Mouse (Mus musculus) liver, embryonic 14.5 days (tissue): ENCODE results near the gene Sh3glb1. TPM values are rescaled to one million over a fixed set of nuclear protein-coding genes. Genes with fewer than 3 reads are reported as not detected.

ENCODE experiments used
- ATAC-seq: fragments of 200-750 bp; cut with Nextera tagmentation; 2 replicates; pipeline ENCODE4 v1.8.0; 2017; ENCODE audit warnings: moderate number of reproducible peaks, mild to moderate bottlenecking, moderate library complexity; ENCODE audit not compliant: insufficient read depth
- DNase-seq, 3 experiments: peaks; one replicate each; pipeline ENCODE4 v3.0.0-alpha.2; 2012 to 2013; ENCODE audit warnings: low read depth in 3 of 3, low spot score in 3 of 3
- H3K27ac ChIP-seq: fragments of 300-500 bp; sonication (generic); 2 replicates; pipeline ENCODE4 v1.5.1; 2014; ENCODE audit warnings: moderate library complexity, mild to moderate bottlenecking, control low read depth, inconsistent platforms
- H3K27me3 ChIP-seq: fragments of 300-500 bp; sonication (generic); 2 replicates; pipeline ENCODE4 v1.6.1; 2014; ENCODE audit warnings: mild to moderate bottlenecking, low read length, moderate library complexity; ENCODE audit not compliant: control insufficient read depth, insufficient read depth
- H3K36me3 ChIP-seq: fragments of 300-500 bp; sonication (generic); replicated peaks from 2 replicates; pipeline ENCODE4 v1.6.1; 2014; ENCODE audit warnings: low read depth; ENCODE audit not compliant: control insufficient read depth, insufficient read depth
- H3K4me1 ChIP-seq, 2 experiments: fragments of 200-500 bp in 1 of 2; fragments of 300-500 bp in 1 of 2; sonication (generic) in 1 of 2; replicated peaks; 2 replicates each; pipeline ENCODE4 v1.6.1; 2012 to 2014; ENCODE audit warnings: antibody characterized with exemption in 1 of 2, inconsistent platforms in 1 of 2, low read length in 1 of 2; ENCODE audit not compliant: control insufficient read depth in 2 of 2, insufficient read depth in 2 of 2
- H3K4me2 ChIP-seq: fragments of 300-500 bp; sonication (generic); 2 replicates; pipeline ENCODE4 v1.6.1; 2014; ENCODE audit warnings: low read depth, mild to moderate bottlenecking, control low read depth, moderate library complexity
- H3K4me3 ChIP-seq, 2 experiments: fragments of 200-500 bp in 1 of 2; fragments of 300-500 bp in 1 of 2; sonication (generic) in 1 of 2; 2 replicates each; pipeline ENCODE4 v1.5.1; 2012 to 2014; ENCODE audit warnings: low read depth in 2 of 2, low read length in 2 of 2, mild to moderate bottlenecking in 2 of 2, control low read depth in 1 of 2, inconsistent platforms in 1 of 2, moderate library complexity in 1 of 2; ENCODE audit not compliant: insufficient read depth in 1 of 2
- H3K9ac ChIP-seq: fragments of 300-500 bp; sonication (generic); replicated peaks from 2 replicates; pipeline ENCODE4 v1.6.1; 2014; ENCODE audit warnings: mild to moderate bottlenecking, control low read depth, moderate library complexity
- H3K9me3 ChIP-seq: fragments of 300-500 bp; sonication (generic); 2 replicates; pipeline ENCODE4 v1.6.1; 2016; ENCODE audit warnings: low read length, mixed read lengths; ENCODE audit not compliant: control insufficient read depth
- CTCF ChIP-seq: IDR thresholded peaks from 2 replicates; pipeline ENCODE4 v1.5.1; 2016; ENCODE audit warnings: antibody characterized with exemption, low read depth, control low read depth
- EP300 ChIP-seq: IDR thresholded peaks from 2 replicates; pipeline ENCODE4 v1.6.1; 2016; ENCODE audit warnings: antibody characterized with exemption, low read depth
- WGBS: fragments of 180-500 bp; shearing (Covaris S2); extraction: QIAGEN DNeasy Blood & Tissue Kit; methylation state at CpG from one replicate; pipeline ENCODE4 v1.1.7; 2014; ENCODE audit not compliant: insufficient replicate concordance; 5-methylcytosine and 5-hydroxymethylcytosine counted together
- polyA plus RNA-seq, 2 experiments: library from polyadenylated mRNA; depleted of rRNA in 1 of 2; stranded (reverse) in 1 of 2; unstranded in 1 of 2; fragments of >200 nt; fragmentation: Nextera tagmentation in 1 of 2; extraction: Ambion mirVana in 1 of 2; gene quantifications; 2 replicates each; pipeline versions ENCODE4 v1.2.1 to v1.2.3; 2012 to 2014

Sh3glb1 gene
- polyA plus RNA-seq, 2 experiments = 11.7 to 74.4 TPM

DNA sequence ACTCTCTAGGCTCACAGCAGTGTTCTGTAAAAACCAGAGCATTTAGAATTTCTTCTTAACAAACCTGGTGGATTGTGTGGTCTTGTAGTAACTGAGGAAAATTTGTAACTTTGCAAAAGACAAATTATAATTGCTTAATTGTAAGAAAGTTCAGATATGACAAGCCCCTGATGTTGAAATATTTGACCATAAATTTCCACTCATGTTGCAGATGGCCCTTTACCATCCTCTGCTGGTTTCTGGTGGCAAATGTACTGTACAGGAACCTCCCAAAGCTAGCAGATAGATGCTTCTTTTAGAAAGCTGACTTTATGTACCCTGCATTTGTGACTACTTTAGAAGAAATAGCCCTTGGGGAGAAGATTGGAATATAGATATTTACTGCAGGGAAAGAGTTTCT, 80.1 kb downstream of the Sh3glb1 start:
- TF ChIP-seq EP300 (no peak), CTCF (no peak; the same call in 1 of the 2 replicates)
- H3K9me3 ChIP-seq = no peaks in the 10 kb centered on the region
- DNase-seq (no peak), ATAC-seq (no peak)
- no peak overlapping the region for H3K27ac ChIP-seq
- H3K4me1 ChIP-seq = peaks cover 0 to 12% of the 10 kb centered on the region in 2 experiments; a peak in 2 of 4 replicates
- no peaks in the 10 kb centered on the region for H3K27me3 ChIP-seq
- H3K36me3 ChIP-seq = no peaks in the 10 kb centered on the region
- H3K4me2 ChIP-seq = no peak overlapping the region
- no peak overlapping the region for H3K9ac ChIP-seq
- H3K4me3 ChIP-seq = no peak overlapping the region

GRCm38 (mm10) chr3:144639387-144639786, 80.7 kb downstream of the Sh3glb1 start:
- Histone ChIP-seq H3K4me1 (peaks cover 0 to 9% of the 10 kb centered on the region in 2 experiments; a peak in 2 of 4 replicates), H3K9ac (no peak overlapping the region), H3K9me3 (no peaks in the 10 kb centered on the region), H3K27me3 (no peaks in the 10 kb centered on the region), H3K4me2 (no peak overlapping the region), H3K36me3 (no peaks in the 10 kb centered on the region), H3K27ac (no peak overlapping the region), H3K4me3 (no peak overlapping the region)
- DNase-seq = no peak
- ATAC-seq = no peak
- 64% methylated on average over 3 of the region's 3 CpGs for WGBS
- no peak for TF ChIP-seq CTCF
- TF ChIP-seq EP300 = no peak

DNA sequence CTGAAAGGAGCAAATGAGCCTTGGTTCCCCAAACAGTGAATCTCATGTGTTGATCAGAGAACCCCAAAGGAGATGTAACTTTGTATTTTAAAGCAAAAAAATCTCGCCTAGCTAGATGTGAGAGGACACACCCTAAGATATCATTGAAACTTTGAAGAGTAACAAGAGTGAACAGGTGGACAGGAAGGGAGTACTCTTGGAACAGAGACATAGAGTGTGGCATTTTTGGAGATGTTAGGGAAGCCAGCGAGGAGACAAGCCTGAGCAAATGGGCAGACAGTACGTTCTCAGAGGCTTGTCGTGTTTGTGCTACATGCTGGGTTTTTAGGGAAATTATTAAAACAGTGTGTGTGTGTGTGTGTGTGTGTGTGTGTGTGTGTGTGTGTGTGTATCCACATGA, 82.0 kb downstream of the Sh3glb1 start:
- Histone ChIP-seq H3K27ac (no peak overlapping the region), H3K9ac (no peak overlapping the region), H3K4me3 (no peak overlapping the region), H3K27me3 (no peaks in the 10 kb centered on the region), H3K9me3 (no peaks in the 10 kb centered on the region), H3K36me3 (no peaks in the 10 kb centered on the region), H3K4me1 (peaks cover 0 to 4% of the 10 kb centered on the region in 2 experiments; a peak in 2 of 4 replicates), H3K4me2 (no peak overlapping the region)
- DNase-seq (no peak), ATAC-seq (no peak)
- WGBS = 68% methylated on average over 4 of the region's 4 CpGs
- TF ChIP-seq EP300 (no peak), CTCF (no peak)

GRCm38 (mm10) chr3:144635236-144635635, 84.9 kb downstream of the Sh3glb1 start:
- Histone ChIP-seq H3K36me3 (no peaks in the 10 kb centered on the region), H3K9ac (no peak overlapping the region), H3K27ac (no peak overlapping the region), H3K4me3 (no peak overlapping the region), H3K4me2 (no peak overlapping the region), H3K27me3 (no peaks in the 10 kb centered on the region), H3K9me3 (no peaks in the 10 kb centered on the region), H3K4me1 (no peaks in the 10 kb centered on the region)
- ATAC-seq (no peak), DNase-seq (no peak)
- no peak for TF ChIP-seq EP300
- TF ChIP-seq CTCF = no peak
- 77% methylated on average over 5 of the region's 5 CpGs for WGBS

Other genes starting within 250 kb of the Sh3glb1 start
- gene Hs2st1, start 150.2 kb downstream of the Sh3glb1 start, polyA plus RNA-seq (2012; rRNA removed) = 1.9 and 2.5 TPM in 2 replicates
- 1.7 TPM in 2 replicates for gene Hs2st1, start 150.2 kb downstream of the Sh3glb1 start, polyA plus RNA-seq (2014; fragmentation: Nextera tagmentation; extraction: Ambion mirVana)
- 72.6 and 141 TPM in 2 replicates for gene Selenof, start 150.0 kb downstream of the Sh3glb1 start, polyA plus RNA-seq (2012; rRNA removed)
- gene Selenof, start 150.0 kb downstream of the Sh3glb1 start, polyA plus RNA-seq (2014; fragmentation: Nextera tagmentation; extraction: Ambion mirVana) = 243 and 263 TPM in 2 replicates
- gene Clca3a1, start 40.6 kb upstream of the Sh3glb1 start, polyA plus RNA-seq (2012; rRNA removed) = 4.0 and 5.4 TPM in 2 replicates
- 3.0 and 4.2 TPM in 2 replicates for gene Clca3a1, start 40.6 kb upstream of the Sh3glb1 start, polyA plus RNA-seq (2014; fragmentation: Nextera tagmentation; extraction: Ambion mirVana)
- not detected in 2 replicates for gene Clca3a2, start 99.2 kb upstream of the Sh3glb1 start, polyA plus RNA-seq (2012; rRNA removed)
- gene Clca3a2, start 99.2 kb upstream of the Sh3glb1 start, polyA plus RNA-seq (2014; fragmentation: Nextera tagmentation; extraction: Ambion mirVana) = not detected in 2 replicates
- gene Clca3b, start 129.0 kb upstream of the Sh3glb1 start, polyA plus RNA-seq (2012; rRNA removed) = not detected in 2 replicates
- gene Clca3b, start 129.0 kb upstream of the Sh3glb1 start, polyA plus RNA-seq (2014; fragmentation: Nextera tagmentation; extraction: Ambion mirVana) = not detected in 2 replicates
- gene Clca4b, start 212.2 kb upstream of the Sh3glb1 start, polyA plus RNA-seq (2012; rRNA removed) = not detected in 2 replicates
- not detected in 2 replicates for gene Clca4b, start 212.2 kb upstream of the Sh3glb1 start, polyA plus RNA-seq (2014; fragmentation: Nextera tagmentation; extraction: Ambion mirVana)